Mouse (Mus musculus) hindbrain, embryonic 14.5 days (tissue): ENCODE results near the gene A030005K14Rik. TPM values are rescaled to one million over a fixed set of nuclear protein-coding genes. Genes with fewer than 3 reads are reported as not detected.

Experiments used
- ATAC-seq: fragments of 200-750 bp; cut with Nextera tagmentation; 2 replicates; pipeline ENCODE4 v1.8.0; 2017; ENCODE audit warnings: moderate number of reproducible peaks, mild to moderate bottlenecking, moderate TSS enrichment, moderate library complexity; ENCODE audit not compliant: low FRiP score
- DNase-seq: peaks from one replicate; pipeline ENCODE4 v3.0.0-alpha.2; 2015; ENCODE audit warnings: low spot score
- H3K27ac ChIP-seq: fragments of 300-500 bp; sonication (generic); 2 replicates; pipeline ENCODE4 v1.5.1; 2014; ENCODE audit warnings: mild to moderate bottlenecking, moderate library complexity
- H3K27me3 ChIP-seq: fragments of 300-500 bp; sonication (generic); 2 replicates; pipeline ENCODE4 v1.6.1; 2014; ENCODE audit warnings: mild to moderate bottlenecking, low read length, mixed read lengths; ENCODE audit not compliant: control insufficient read depth, insufficient read depth
- H3K36me3 ChIP-seq: fragments of 300-500 bp; sonication (generic); replicated peaks from 2 replicates; pipeline ENCODE4 v1.6.1; 2014; ENCODE audit not compliant: control insufficient read depth, insufficient read depth
- H3K4me1 ChIP-seq: fragments of 300-500 bp; sonication (generic); replicated peaks from 2 replicates; pipeline ENCODE4 v1.6.1; 2014; ENCODE audit warnings: antibody characterized with exemption, low read length, mixed read lengths; ENCODE audit not compliant: control insufficient read depth, insufficient read depth
- H3K4me2 ChIP-seq: fragments of 300-500 bp; sonication (generic); replicated peaks from 2 replicates; pipeline ENCODE4 v1.6.1; 2014; ENCODE audit warnings: mild to moderate bottlenecking, moderate library complexity
- H3K4me3 ChIP-seq: fragments of 300-500 bp; sonication (generic); replicated peaks from 2 replicates; pipeline ENCODE4 v1.5.1; 2014; ENCODE audit warnings: mild to moderate bottlenecking, low read length
- H3K9ac ChIP-seq: fragments of 300-500 bp; sonication (generic); 2 replicates; pipeline ENCODE4 v1.6.1; 2014
- H3K9me3 ChIP-seq: fragments of 300-500 bp; sonication (generic); 2 replicates; pipeline ENCODE4 v1.6.1; 2016; ENCODE audit warnings: low read length; ENCODE audit not compliant: control insufficient read depth
- WGBS: fragments of 180-500 bp; shearing (Covaris S2); extraction: QIAGEN DNeasy Blood & Tissue Kit; methylation state at CpG from one replicate; pipeline ENCODE4 v1.1.7; 2014; 5-methylcytosine and 5-hydroxymethylcytosine counted together
- polyA plus RNA-seq: library from polyadenylated mRNA; unstranded; fragments of >200 nt; fragmentation: Nextera tagmentation; extraction: Ambion mirVana; gene quantifications from 2 replicates; pipeline ENCODE4 v1.2.1, GENCODE M21; 2014

The A030005K14Rik gene
- polyA plus RNA-seq, 1 experiment from 2014 or later = not detected

DNA sequence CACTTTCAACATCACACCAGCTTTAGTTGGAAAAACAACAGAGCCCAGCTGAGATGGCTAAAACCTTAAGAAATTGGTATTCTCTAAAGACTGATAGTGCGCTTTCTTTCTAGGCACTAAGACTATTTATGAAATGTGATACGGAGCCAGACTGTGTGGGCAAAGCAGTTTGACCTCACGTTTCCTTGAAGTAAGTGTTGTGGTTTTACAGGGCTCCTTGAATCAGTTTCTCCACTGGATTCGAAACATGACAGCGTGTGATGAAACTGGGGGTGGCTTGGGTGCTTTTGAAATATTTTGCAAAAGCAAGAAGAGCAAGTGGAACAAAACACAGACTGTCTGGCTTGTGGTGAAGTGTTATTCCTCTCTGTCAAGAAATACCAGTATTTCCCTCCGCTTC, 17.8 kb upstream of the A030005K14Rik start:
- H3K9ac ChIP-seq = no peak overlapping the region
- H3K9me3 ChIP-seq = no peaks in the 10 kb centered on the region
- H3K4me2 ChIP-seq = no peak overlapping the region
- H3K27ac ChIP-seq = no peak overlapping the region
- no peak for ATAC-seq
- no peak for DNase-seq
- H3K27me3 ChIP-seq = no peaks in the 10 kb centered on the region
- 88% methylated on average over 6 of the region's 6 CpGs for WGBS
- no peaks in the 10 kb centered on the region for H3K36me3 ChIP-seq
- no peak overlapping the region for H3K4me3 ChIP-seq
- no peaks in the 10 kb centered on the region for H3K4me1 ChIP-seq

DNA sequence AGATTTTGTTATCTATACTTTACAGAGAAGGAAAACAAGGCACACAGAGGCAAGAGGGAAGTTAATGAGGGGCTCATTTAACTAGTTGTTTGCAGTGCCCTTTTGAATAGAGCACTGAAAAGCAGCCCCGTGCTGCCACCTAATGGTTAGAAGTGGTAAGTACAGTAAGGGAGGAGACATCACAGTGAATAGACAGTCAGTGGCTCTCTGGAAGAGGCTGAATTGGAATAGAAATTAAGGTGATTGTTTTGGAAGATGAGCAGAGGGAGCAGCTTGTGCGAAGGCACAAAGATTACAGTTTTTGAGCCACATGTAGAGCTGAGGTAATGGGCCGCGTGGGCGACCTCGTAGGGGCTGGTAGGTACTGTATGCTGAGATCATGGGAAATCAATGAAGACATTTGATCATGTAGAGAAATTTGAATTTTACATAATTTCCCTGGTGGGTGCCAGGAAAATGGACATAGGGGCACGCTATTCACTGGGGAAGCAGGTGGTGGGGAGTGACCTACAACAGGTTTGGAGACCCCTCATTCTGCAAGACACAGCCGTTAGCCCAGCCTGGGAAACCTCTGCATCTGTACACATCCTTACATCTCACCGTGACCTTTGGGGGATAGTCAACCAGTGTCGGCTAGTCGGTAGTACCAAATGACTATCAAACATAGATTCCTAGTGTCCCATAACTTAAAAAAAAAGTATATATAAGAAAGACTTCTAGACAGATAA, 17.2 kb upstream of the A030005K14Rik start:
- peak overlapping the region; percentile 43 for H3K4me2 ChIP-seq
- peak; percentile 88 for DNase-seq
- H3K9ac ChIP-seq = peak overlapping the region; percentile 16; the same call in 1 of the 2 replicates

DNA sequence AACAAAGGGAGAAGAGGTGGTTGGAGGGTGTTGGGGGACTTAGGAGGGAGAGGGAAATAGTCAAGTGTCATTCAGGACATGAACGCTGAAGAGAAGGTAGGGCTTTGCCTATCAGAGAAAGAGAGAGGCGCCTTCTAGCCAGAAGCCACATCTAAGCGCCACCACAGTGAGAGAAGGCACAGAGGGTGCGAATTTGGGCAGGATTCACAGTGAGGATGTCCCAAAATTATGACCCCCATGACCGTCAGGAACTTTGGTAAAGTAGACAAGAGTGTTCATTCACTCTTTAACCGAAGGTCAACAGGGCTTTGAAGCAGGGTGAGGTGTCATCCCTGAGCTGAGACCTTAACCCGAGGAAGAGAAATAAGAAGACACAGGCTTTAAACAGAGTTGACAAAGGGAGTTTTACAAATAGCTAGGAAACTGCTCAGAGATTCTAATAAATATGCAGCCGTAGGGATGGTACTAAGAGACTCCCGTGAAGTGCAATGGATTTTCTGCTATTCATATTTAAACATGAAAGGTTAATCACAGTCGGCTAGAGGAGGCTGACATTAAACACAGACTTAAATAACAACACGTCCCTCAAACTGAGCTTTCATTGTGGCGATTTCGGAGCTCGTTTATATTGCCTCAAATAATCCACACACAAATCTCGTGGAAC, 16.5 kb upstream of the A030005K14Rik start:
- Histone ChIP-seq H3K9me3 (no peaks in the 10 kb centered on the region), H3K4me3 (peak overlapping the region; percentile 15), H3K9ac (peak overlapping the region; percentile 16; the same call in 1 of the 2 replicates), H3K4me2 (peak overlapping the region; percentile 43), H3K27me3 (no peaks in the 10 kb centered on the region), H3K27ac (no peak overlapping the region), H3K36me3 (no peaks in the 10 kb centered on the region), H3K4me1 (no peaks in the 10 kb centered on the region)
- ATAC-seq = peak; percentile 72
- 40% methylated on average over 15 of the region's 15 CpGs for WGBS
- DNase-seq = no peak

More for the DNA sequence above, 17.2 kb upstream of the A030005K14Rik start:
- Histone ChIP-seq H3K27ac (no peak overlapping the region), H3K27me3 (no peaks in the 10 kb centered on the region), H3K9me3 (no peaks in the 10 kb centered on the region), H3K4me3 (peak overlapping the region; percentile 15), H3K4me1 (no peaks in the 10 kb centered on the region), H3K36me3 (no peaks in the 10 kb centered on the region)
- 47% methylated on average over 11 of the region's 11 CpGs for WGBS
- ATAC-seq = peak; percentile 93

DNA sequence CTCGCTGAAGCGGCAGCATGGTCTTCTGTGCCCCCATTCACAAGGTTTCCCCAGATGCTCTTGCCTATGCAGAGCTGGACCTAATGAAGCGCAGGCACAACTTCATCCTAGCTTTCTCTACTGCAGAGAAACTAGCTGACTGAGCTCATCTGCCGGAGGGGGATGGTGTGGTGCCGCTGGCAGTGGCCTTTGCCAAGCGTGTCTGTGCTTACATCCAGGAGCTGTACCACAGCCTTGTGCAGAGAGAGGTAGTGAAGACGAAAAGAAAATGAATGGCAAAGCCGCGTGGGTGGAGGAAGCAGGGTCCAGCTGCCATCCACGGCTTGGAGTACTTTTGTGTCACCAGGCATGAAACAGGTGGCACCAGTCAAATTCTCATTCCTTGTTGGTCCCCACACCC, 8.0 kb upstream of the A030005K14Rik start:
- H3K4me2 ChIP-seq = no peak overlapping the region
- H3K27me3 ChIP-seq = no peaks in the 10 kb centered on the region
- H3K9me3 ChIP-seq = no peaks in the 10 kb centered on the region
- no peak overlapping the region for H3K9ac ChIP-seq
- no peak overlapping the region for H3K27ac ChIP-seq
- H3K36me3 ChIP-seq = no peaks in the 10 kb centered on the region
- WGBS = 90% methylated on average over 10 of the region's 10 CpGs
- DNase-seq = no peak
- ATAC-seq = no peak
- H3K4me1 ChIP-seq = no peaks in the 10 kb centered on the region
- H3K4me3 ChIP-seq = no peak overlapping the region

DNA sequence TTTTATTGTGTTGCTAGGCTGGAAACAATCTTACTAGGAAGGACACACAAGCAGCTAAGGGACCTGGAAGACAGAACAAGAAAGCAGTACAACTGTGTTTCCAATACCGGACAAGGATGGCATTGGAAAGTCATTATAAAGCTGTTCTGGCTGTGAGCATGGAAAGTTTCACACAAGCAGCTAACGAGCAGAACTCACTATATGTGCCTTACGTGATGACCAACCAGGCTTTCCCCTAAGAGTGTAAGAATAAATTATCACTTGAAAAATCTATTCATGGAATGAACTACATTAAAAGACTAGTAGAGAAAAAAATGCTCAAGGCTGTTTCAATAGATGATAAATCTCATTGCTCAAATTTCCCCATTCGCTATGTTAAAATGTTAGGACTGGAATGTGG, 7.4 kb upstream of the A030005K14Rik start:
- no peak overlapping the region for H3K27ac ChIP-seq
- H3K4me3 ChIP-seq = no peak overlapping the region
- H3K4me2 ChIP-seq = no peak overlapping the region
- WGBS = 95% methylated on average over 4 of the region's 4 CpGs
- H3K4me1 ChIP-seq = no peaks in the 10 kb centered on the region
- no peak for ATAC-seq
- no peaks in the 10 kb centered on the region for H3K27me3 ChIP-seq
- no peaks in the 10 kb centered on the region for H3K9me3 ChIP-seq
- no peak for DNase-seq
- H3K36me3 ChIP-seq = no peaks in the 10 kb centered on the region
- H3K9ac ChIP-seq = no peak overlapping the region

DNA sequence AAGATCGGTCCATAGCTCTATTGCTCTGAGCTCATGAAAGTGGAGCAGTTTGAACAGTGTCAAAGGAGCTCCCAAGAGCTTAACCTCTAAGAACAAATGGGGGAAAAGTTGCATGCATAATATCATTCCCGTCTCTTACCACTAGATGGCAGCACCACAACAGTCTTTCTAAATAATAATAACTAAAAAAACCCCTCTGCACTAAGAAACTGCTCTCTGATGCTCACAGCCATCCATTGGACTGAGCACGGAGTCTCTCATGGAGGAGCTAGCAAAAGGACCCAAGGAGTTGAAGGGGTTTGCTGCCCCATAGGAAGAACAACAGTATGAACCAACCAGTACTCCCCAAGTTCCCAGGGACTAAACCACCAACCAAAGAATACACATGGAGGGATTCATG, 5.7 kb upstream of the A030005K14Rik start:
- Histone ChIP-seq H3K4me3 (no peak overlapping the region), H3K4me1 (no peaks in the 10 kb centered on the region), H3K27ac (no peak overlapping the region), H3K27me3 (no peaks in the 10 kb centered on the region), H3K9me3 (no peaks in the 10 kb centered on the region), H3K9ac (no peak overlapping the region), H3K4me2 (no peak overlapping the region), H3K36me3 (no peaks in the 10 kb centered on the region)
- ATAC-seq (no peak), DNase-seq (peak; percentile 65)
- WGBS = 31% methylated on average over 3 of the region's 3 CpGs

DNA sequence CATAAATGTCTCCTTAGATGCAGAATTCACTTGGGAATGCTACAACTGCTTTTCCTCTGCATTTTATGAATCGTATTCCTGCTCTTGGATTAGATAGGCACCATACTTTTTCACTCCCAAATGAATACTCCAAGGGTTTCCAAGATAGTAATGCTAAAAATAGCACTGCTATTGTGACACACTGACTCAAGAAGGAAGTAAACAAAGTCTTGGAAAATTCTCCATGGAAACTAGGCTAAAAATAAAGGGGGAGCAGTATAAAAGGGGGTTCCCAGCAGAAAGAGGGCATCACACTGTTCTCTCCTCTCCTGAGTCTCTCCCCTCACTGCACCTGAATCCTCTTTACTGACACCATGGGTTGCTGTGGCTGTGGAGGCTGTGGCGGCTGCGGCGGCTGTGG, 1.5 kb upstream of the A030005K14Rik start, which contains the start of gene Krtap28-13:
Gene Krtap28-13, plus strand, starts transcription at position 288 of the 400 bp plus-strand sequence.
- Histone ChIP-seq H3K4me3 (no peak within 1 kb of the TSS), H3K4me1 (no peaks in the 10 kb centered on the region), H3K27me3 (no peaks in the 10 kb centered on the region), H3K36me3 (no peaks in the 10 kb centered on the region), H3K9me3 (no peaks in the 10 kb centered on the region), H3K9ac (no peak within 1 kb of the TSS), H3K4me2 (no peak within 1 kb of the TSS), H3K27ac (no peak within 1 kb of the TSS)
- DNase-seq = no peak
- no peak for ATAC-seq
- 95% methylated on average over 4 of the region's 4 CpGs for whole genome bisulfite sequencing

DNA sequence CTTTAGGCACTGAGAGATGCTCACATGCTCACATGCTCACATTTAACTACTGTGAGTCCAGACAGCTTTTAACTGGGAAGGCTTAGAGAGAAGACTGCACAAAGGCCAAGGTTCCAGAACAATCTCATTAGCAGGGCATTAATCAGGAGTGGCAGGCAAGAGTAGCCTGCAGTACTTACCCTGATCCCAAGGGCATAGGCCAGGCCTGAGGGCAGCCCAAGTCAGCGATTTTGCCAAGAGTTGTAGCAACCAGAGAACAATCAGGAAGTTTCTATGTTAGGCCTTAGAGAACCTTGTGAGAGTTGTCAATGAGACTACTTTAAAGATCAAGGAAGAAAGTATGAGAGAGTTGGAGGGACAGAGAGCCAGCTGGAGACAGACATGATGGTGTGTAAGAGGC, 697 bp downstream of the A030005K14Rik start:
- Histone ChIP-seq H3K36me3 (no peaks in the 10 kb centered on the region), H3K4me2 (no peak overlapping the region), H3K9ac (no peak overlapping the region), H3K9me3 (no peaks in the 10 kb centered on the region), H3K4me3 (no peak overlapping the region), H3K27me3 (no peaks in the 10 kb centered on the region), H3K4me1 (no peaks in the 10 kb centered on the region), H3K27ac (no peak overlapping the region)
- DNase-seq (no peak), ATAC-seq (no peak)
- WGBS = 52% methylated on average over 1 of the region's 1 CpGs

DNA sequence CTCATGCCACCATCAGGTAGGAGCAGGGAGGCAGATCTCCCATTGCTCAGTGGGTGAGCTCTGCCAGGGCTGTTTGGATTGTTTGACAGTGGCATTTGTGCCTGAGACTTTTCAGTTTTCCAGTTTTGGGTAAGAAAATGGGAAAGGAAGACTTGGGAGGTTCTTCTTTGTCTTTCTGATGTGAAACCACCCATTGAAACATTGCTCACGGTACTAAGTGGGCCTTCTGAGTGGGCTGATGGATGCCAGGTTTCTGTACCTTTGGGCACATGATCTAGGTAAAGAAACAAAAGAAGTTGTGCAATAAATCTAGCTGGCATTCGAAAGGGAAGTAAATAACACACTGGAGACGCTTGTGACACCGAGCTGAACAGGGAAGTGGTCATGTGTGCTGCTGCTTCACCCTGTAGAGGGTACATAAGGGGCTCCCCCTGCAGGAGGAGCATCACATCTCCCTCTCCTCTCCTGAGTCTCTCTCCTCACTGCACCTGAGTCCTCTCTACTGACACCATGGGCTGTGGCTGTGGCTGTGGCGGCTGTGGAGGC, 14.2 kb downstream of the A030005K14Rik start, which contains the start of gene Gm47969:
Gene Gm47969, plus strand, starts transcription at position 51 of the 546 bp plus-strand sequence.
- DNase-seq = no peak

More for the DNA sequence above, 14.2 kb downstream of the A030005K14Rik start, which contains the start of gene Gm47969:
- Histone ChIP-seq H3K4me3 (no peak within 1 kb of the TSS), H3K9ac (no peak within 1 kb of the TSS), H3K9me3 (no peaks in the 10 kb centered on the region), H3K4me2 (no peak within 1 kb of the TSS), H3K36me3 (no peaks in the 10 kb centered on the region), H3K27me3 (no peaks in the 10 kb centered on the region), H3K27ac (no peak within 1 kb of the TSS), H3K4me1 (no peaks in the 10 kb centered on the region)
- 96% methylated on average over 5 of the region's 5 CpGs for WGBS
- no peak for ATAC-seq
